Mouse (Mus musculus) liver, postnatal 0 days (tissue): Measurements from ENCODE around the gene Gm44965.

ENCODE experiments used
- CTCF ChIP-seq: sonication (generic); IDR thresholded peaks from 2 replicates; pipeline ENCODE4 v1.5.1; 2016; ENCODE audit warnings: antibody characterized with exemption, low read depth
- EP300 ChIP-seq: IDR thresholded peaks from 2 replicates; pipeline ENCODE4 v1.6.1; 2016; ENCODE audit warnings: antibody characterized with exemption, low read depth, mild to moderate bottlenecking

GRCm38 (mm10) chr6:48630831-48631230, 37.1 kb downstream of the Gm44965 start:
- TF ChIP-seq CTCF: no peak
- TF ChIP-seq EP300: no peak
